Mouse (Mus musculus) embryo, embryonic 11 days (tissue): Measurements from ENCODE around the gene Capn10.
A peak's percentile ranks its signal among the peaks of the same experiment; 100 is the strongest.
"Not testable (repeated sequence)": the region's sequence is repeated elsewhere in the genome, so short reads cannot be mapped to it uniquely, and the experiment has no call there.

Source experiments
- DNase-seq: peaks from one replicate; pipeline ENCODE4 v3.0.0-alpha.2; 2015

Capn10 gene

GRCm38 (mm10) chr1:92920474-92921200, 13.5 kb upstream of the Capn10 start:
- no peak for DNase-seq

DNA sequence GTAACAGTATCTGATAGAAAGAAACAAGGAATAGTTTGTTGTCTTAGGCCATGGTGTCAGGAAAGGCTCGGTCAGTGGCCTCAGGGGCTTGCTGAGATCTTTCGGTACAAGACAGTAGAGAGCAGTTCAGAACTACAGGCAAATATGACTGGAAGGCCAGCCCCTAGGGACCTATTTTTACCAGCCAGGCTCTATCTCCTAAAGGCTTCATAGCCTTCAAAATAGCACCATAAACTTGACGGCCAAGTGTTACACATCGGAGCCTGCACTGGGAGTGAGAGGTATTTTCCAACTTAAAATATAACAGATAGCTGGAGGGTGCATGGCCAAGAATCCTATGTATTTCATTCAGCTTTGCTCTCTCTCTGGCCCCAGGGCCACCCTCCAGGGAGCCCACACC, 12.7 kb upstream of the Capn10 start:
- no peak for DNase-seq

GRCm38 (mm10) chr1:92930171-92930706, 3.9 kb upstream of the Capn10 start:
- DNase-seq: no peak

DNA sequence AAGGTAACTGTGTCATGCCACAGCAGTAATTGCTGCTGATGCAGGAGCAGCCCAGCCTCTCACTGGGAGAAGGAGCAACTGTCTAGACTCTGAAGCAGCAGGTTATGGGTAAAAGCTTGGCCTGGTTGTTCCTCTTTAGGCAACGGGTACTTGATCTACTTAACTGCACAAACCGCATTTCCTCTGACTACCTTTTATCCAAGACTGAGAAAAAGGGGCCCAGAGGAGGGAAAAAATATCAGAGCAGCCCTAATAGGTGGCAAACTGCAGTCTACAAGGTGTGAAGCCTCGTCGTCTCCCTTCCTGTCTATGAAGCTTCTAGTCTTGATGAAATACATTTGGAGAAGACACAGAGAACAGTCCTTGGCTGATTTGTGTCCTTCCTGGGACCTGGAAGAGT, 565 bp upstream of the Capn10 start:
- no peak for DNase-seq

DNA sequence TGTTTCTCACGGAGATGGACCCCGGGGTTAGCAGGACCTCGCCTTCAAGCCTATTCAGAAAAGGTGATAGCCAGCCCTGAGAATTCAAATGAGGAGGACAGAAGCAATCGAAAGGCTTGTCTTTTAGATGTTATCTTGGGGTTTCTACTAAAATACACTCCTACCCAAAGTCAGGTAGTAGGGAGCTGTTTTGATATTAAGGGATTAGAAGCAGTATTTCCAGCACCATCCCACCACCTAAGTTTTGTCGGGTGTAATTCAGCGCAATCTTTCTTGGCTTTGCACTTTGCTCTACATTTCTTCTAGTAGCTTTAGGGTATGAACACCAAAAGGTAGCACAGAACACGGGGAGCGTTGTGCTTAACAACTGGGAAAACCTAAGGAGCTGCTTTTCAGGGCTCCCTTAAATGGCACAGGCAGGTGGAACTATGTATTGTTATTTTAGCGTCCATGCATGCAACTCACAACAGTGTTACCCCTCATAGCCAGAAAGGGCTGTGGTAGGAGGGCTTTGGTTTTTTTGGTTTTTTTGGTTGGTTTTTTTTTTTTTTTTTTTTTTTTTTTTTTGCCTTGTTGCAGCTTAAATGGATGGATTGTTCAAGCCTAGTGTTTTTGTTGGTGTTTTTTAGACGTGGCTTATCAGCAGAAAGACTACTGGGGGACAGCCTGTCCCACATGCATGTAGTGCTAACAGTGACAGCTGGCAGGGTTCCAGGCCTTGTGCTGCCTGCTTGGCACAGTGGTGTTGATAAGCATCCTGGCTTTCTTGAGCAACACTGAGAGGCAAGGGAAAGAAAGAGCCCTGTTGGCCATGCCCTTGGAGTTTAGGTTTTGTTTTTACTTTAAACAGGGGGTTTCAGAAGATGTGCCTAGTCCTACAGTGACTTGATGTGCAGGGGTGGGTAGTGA, 1.1 kb downstream of the Capn10 start:
- DNase-seq: no peak

DNA sequence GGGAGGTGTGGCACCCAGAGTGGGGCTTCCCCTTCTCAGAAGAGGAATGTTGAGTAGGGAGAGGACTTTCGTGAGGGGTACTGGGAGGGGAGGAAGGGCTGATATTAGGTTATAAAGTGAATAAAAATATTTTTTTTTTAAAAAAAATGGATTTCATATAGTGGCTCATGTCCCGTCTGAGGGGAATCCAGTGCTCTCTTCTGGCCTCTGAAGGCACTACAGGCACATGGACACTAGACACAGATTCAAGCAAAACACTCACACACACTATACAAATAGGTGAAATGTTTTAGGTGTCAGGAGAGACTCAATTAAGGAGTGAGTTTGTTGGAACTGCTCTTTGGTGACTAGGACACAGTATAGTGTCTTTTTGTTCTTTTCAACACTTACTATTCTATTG, 1.8 kb downstream of the Capn10 start:
- no peak for DNase-seq

- DNase-seq: no peak
Observed at GRCm38 (mm10) chr1:92936467-92936866, 2.3 kb downstream of the Capn10 start.

DNA sequence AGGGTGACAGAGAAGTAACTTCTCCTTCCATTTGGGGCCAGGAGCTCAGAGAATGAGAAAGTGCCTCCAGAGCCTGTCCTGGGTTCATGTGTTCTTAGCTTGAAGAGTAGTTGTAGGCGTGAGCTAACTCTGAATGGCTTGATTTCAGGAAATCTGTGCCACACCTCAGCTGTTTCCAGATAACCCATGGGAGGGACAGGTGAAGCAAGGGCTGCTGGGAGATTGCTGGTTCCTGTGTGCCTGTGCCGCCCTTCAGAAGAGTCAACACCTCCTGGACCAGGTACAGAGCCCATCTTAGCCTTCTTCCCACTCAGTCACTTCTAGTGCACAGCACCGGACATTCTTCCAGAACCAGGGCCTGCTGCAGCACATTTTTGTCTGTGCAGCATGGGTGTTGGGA, 3.6 kb downstream of the Capn10 start:
- no peak for DNase-seq

- no peak for DNase-seq
Observed at GRCm38 (mm10) chr1:92939746-92940145, 5.6 kb downstream of the Capn10 start.

GRCm38 (mm10) chr1:92943219-92943989, 9.2 kb downstream of the Capn10 start:
- no peak for DNase-seq

GRCm38 (mm10) chr1:92947966-92948365, 13.8 kb downstream of the Capn10 start:
- no peak for DNase-seq

DNA sequence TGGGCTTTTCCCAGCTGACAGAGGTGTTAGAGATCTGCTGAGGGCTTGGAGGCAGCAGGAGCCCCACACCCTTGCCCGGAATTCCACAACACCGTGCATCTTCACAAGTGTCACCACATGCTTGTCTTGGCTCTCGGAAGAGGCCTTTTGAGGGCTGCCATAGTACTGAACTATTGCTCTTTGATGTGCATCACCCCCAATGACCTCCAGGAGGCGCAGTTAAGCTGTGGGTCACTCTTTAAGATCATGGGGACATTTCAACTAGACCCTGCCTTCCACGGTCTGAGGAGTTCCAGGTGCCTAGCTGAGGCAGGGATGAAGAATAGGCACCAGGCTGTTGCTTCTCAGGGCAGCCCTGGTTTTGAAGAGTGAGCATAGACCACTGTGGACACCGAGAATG, 15.2 kb downstream of the Capn10 start:
- DNase-seq: peak; percentile 26

DNA sequence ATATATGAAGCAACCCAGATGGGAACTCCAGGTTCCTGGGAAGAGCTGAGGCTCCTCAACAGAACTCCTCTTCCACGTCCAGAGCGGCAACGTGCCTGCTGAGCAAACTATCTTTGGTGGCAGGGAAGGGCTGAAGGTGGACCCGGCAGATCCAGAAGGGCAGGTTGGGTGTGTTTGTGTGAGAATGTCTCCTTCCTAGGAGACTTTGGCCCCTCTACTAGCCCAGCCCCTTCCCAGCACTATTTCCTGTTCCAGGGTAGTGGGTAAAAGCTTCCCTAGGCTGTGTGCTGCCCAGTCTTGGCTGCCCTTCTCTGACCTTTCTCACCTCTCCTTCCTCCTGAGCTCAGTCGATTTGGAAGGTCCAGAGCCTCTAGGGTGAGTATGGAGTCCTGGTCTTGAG, 16.4 kb downstream of the Capn10 start, which contains the start of gene Gpr35:
Gene Gpr35 (plus strand): TSS at position 259 of the 400 bp plus-strand sequence.
- no peak for DNase-seq

DNA sequence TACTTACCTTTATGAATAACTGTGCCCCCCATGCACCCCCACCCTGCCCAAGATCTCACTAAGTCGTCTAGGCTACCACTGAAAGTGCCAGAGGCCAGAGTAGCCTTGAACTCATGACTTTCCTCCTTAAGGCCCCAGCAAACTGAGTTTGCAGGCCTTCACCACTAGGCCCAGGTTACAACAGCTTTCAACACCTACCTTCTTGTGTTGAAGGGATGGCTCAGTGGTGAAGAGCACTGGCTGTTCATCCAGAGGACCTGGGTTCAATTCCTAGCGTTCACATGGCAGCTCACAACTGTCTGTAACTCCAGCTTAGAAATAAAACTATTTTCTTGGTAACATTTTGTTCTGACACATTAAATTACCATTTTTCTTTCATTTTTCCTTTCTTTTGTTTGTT, 19.5 kb downstream of the Capn10 start:
- no peak for DNase-seq

DNA sequence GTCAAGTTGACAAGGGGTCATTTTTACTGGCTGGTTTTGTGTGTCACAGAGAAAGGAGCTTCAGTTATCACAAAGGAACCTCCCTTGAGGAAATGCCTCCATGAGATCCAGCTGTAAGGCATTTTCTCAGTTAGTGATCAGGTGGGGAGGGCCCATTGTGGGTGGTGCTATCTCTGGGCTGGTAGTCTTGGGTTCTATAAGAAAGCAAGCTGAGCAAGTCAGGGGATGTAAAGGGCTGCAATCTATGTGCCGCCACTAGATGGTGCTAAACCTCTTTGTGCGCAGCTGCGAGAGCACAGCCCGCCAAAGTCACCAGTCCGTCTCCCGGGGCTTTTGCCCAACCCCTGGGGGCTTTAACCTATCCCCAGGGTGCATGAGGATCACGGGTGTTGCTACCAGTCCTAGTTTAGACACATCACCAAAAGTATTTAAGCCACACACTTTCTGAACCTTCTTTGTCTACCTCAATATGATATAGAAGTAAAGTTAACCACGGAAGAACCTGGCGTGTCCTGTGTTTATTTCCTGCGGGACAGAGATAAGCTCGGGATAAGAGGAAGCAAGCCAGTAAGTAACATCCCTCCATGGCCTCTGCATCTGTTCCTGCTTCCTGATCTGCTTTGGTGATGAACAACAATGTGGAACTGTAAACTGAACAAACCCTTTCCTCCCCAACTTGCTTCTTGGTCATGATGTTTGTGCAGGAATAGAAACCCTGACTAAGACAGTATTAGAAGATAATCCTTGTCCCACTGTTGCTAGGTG, 22.6 kb downstream of the Capn10 start:
- not testable (repeated sequence) for DNase-seq

GRCm38 (mm10) chr1:92958999-92959398, 24.8 kb downstream of the Capn10 start:
- DNase-seq: no peak

DNA sequence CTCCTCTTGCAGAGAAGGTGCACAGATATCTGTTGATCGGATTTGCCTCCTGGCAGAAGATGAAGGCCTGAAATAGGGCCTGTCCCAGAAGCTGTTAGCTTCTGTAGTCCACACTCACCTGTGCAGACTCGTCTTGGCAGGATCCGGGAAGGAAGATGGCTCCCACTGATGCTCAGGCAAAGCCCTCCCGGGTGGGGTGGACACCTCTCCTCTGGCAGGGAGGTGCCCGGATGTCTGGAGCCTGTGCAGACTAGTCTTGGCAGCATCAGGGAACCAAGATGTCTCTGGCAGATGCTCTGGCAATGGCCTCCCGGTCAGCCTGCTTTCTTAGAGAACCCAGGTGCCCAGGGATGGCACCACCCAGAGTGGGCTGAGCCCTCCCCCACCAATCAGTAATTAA, 36.6 kb downstream of the Capn10 start:
- DNase-seq: not testable (repeated sequence)

DNA sequence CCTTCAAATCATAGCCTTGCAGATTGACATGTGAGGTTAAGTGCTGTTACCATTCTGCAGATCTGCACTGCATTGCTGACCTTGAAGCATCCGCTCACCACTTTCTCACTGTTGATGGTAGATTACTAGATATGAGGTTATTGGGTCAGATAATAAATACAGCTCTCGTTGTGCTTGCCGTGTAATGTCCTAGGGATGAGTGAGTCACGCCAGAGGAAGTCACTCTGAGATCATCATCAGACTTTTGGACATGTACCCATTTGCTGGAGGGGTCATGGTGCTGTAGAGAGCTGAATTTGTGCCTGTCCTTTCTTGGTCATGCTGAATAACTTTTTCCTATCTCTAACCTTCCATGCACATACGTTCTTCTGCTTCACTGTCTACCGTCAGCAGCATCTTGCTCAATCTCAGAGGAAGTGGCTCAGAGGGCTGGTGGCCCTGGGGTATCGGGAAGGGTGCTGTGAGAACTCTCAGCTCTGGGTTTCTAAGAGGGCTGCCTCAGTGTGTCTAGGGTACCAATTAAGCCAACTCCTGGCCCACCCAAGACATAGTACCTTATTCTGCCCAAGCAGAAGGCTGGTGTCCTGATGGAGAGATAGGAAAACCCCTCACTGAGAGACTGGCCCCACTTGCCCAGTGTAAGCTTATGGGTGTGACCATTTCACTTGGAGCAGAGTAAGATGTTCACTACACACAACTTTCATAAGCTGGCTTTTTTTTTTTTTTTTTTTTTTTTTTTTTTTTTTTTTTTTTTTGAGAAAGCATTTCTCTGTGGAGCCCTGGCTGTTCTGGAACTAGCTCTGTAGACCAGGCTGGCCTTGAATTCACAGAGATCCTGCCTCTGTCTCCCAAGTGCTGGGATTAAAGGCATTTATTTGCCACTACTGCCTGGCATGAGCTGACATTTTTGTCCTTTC, 38.0 kb downstream of the Capn10 start:
- no peak for DNase-seq

DNA sequence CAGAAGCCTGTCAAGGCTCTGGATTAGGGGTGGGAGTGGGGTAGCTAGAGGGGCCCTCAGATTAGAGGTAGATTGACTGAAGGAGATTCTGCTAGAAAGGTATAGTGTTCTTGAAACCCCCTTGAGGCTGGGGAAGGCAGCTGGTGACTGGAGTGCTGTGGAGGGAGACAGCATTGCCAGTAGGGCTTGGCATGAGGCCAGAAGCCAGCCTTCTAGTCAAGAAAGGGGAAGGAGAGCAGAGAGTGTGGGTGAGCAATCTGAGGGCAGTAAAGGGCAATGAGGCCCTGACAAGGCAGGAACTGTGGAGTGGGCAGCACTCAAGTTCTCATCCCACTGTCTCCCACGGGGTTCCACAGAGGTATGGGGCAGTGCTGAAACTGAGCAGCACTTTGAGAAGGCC, 38.7 kb downstream of the Capn10 start:
- no peak for DNase-seq

- DNase-seq: no peak
Observed at GRCm38 (mm10) chr1:92976141-92976566, 42.0 kb downstream of the Capn10 start.

GRCm38 (mm10) chr1:92978645-92979044, 44.5 kb downstream of the Capn10 start:
- no peak for DNase-seq
